Comparison of ENCODE assay signal across 30 mouse cellular contexts in genomic region chr12:107769801-107770515, GRCm38 (mm10).
DNase-seq lines count a peak whose midpoint lies in the region; ATAC-seq and TF ChIP-seq lines count a peak whose summit lies in the region.
"Had no signal": no experiment of that assay in that cellular context is flagged by ENCODE, and none has a peak within 500 bp of the region (broad histone marks: within the 10 kb centered on the region; RNA-seq: fewer than 3 reads in every experiment).

No protein-coding gene starts in this region.

- no peak overlapping the region for H3K9ac ChIP-seq in heart, embryonic 16.5 days (ENCODE audit: low read length)
- H3K9ac ChIP-seq in midbrain, embryonic 11.5 days (ENCODE audit: low read length) = no peak overlapping the region
- no peak overlapping the region for H3K9ac ChIP-seq in midbrain, postnatal 0 days (replicated peaks; ENCODE audit: low read length, poor library complexity, severe bottlenecking)
- H3K9ac ChIP-seq: embryonic facial prominence, embryonic 12.5 days; liver, embryonic 14.5 days; neural tube, embryonic 15.5 days had no signal

- no peak overlapping the region for H3K27ac ChIP-seq in heart, embryonic 16.5 days (ENCODE audit: low read length)
- H3K27ac ChIP-seq in midbrain, embryonic 11.5 days (ENCODE audit: low read depth, low read length) = no peak overlapping the region
- H3K27ac ChIP-seq in midbrain, postnatal 0 days (ENCODE audit: low read depth, low read length) = no peak overlapping the region
- H3K27ac ChIP-seq: embryonic facial prominence, embryonic 12.5 days; heart, embryonic 10.5 days; liver, embryonic 14.5 days; macrophage; neural tube, embryonic 15.5 days had no signal

- H3K4me1 ChIP-seq in heart, embryonic 16.5 days (ENCODE audit: control insufficient read depth, insufficient read depth, low read length) = no peaks in the 10 kb centered on the region
- no peaks in the 10 kb centered on the region for H3K4me1 ChIP-seq in midbrain, embryonic 11.5 days (ENCODE audit: control insufficient read depth, insufficient read depth, low read length)
- H3K4me1 ChIP-seq in midbrain, postnatal 0 days (ENCODE audit: insufficient read depth, low read length) = no peaks in the 10 kb centered on the region
- H3K4me1 ChIP-seq: embryonic facial prominence, embryonic 12.5 days; neural tube, embryonic 15.5 days had no signal

- WGBS in heart, embryonic 16.5 days = 51% methylated on average over 13 of the region's 13 CpGs
- WGBS in midbrain, embryonic 11.5 days = 74% methylated on average over 13 of the region's 13 CpGs
- WGBS in midbrain, postnatal 0 days = 67% methylated on average over 13 of the region's 13 CpGs

- H3K4me2 ChIP-seq in heart, embryonic 16.5 days (ENCODE audit: low read depth, low read length) = no peak overlapping the region
- no peak overlapping the region for H3K4me2 ChIP-seq in midbrain, embryonic 11.5 days
- no peak overlapping the region for H3K4me2 ChIP-seq in midbrain, postnatal 0 days (ENCODE audit: low read depth, low read length, poor library complexity, severe bottlenecking)
- H3K4me2 ChIP-seq: embryonic facial prominence, embryonic 12.5 days; neural tube, embryonic 15.5 days had no signal

- intact Hi-C loops in heart, postnatal 10 days (cut with DNase I) = no loop called here

- H3K4me3 ChIP-seq in heart, embryonic 16.5 days (ENCODE audit: low read length) = no peak overlapping the region
- H3K4me3 ChIP-seq in midbrain, embryonic 11.5 days (ENCODE audit: low read depth, low read length) = no peak overlapping the region
- no peak overlapping the region for H3K4me3 ChIP-seq in midbrain, postnatal 0 days (ENCODE audit: low read depth, low read length)
- H3K4me3 ChIP-seq: embryonic facial prominence, embryonic 12.5 days; heart, embryonic 10.5 days; neural tube, embryonic 15.5 days had no signal

- ATAC-seq in heart, embryonic 16.5 days (replicated peaks; ENCODE audit: extremely low read depth, insufficient read depth, low FRiP score) = 0 out of 2 replicates have a peak, but pooled peaks have one; percentile 37
- no peak for ATAC-seq in midbrain, embryonic 11.5 days (ENCODE audit: low FRiP score)
- no peak for ATAC-seq in midbrain, postnatal 0 days (ENCODE audit: low FRiP score)
- peak; percentile 57 for ATAC-seq in CD4-positive, CD25-positive, alpha-beta regulatory T cell, adult 4 months
- peak; percentile 45 for ATAC-seq in activated CD4-positive, CD25-positive, alpha-beta regulatory T cell, adult 4 months
- ATAC-seq: hindbrain, embryonic 16.5 days had no signal

- H3K36me3 ChIP-seq in heart, embryonic 16.5 days (ENCODE audit: control insufficient read depth, insufficient read depth) = no peaks in the 10 kb centered on the region
- H3K36me3 ChIP-seq in midbrain, embryonic 11.5 days (ENCODE audit: control insufficient read depth, insufficient read depth, low read length) = no peaks in the 10 kb centered on the region
- H3K36me3 ChIP-seq in midbrain, postnatal 0 days (ENCODE audit: insufficient read depth, low read length) = no peaks in the 10 kb centered on the region
- H3K36me3 ChIP-seq: embryonic facial prominence, embryonic 12.5 days; heart, embryonic 10.5 days; neural tube, embryonic 15.5 days had no signal

- DNase-seq in heart, postnatal 10 days = no peak
- peak; percentile 70 for DNase-seq in midbrain, embryonic 11.5 days (ENCODE audit: low spot score, missing footprints)
- DNase-seq in midbrain, postnatal 0 days (ENCODE audit: low spot score) = no peak
- DNase-seq in cerebellum, adult 9-11 months = no peak
- DNase-seq: adrenal gland, adult 8-10 months; B cell, adult 2 months; cerebellum, adult 8-10 months; cerebellum, postnatal 36 days; embryo, embryonic 11 days; gastrocnemius, postnatal 14 days; heart, postnatal 14 days; kidney, adult 9 months; kidney, postnatal 14 days; liver; lung, adult 2 months; lung, postnatal 10 days; midbrain, embryonic 14.5 days; right cerebral cortex, adult 18-20 months; spleen, adult 18-20 months; thymus, adult 2 months had no signal

- no peaks in the 10 kb centered on the region for H3K27me3 ChIP-seq in heart, embryonic 16.5 days (ENCODE audit: control insufficient read depth, insufficient read depth, low read length)
- no peaks in the 10 kb centered on the region for H3K27me3 ChIP-seq in midbrain, embryonic 11.5 days (ENCODE audit: control insufficient read depth, insufficient read depth, low read length)
- no peaks in the 10 kb centered on the region for H3K27me3 ChIP-seq in midbrain, postnatal 0 days (ENCODE audit: insufficient read depth, low read length)
- H3K27me3 ChIP-seq: CH12.LX; embryonic facial prominence, embryonic 12.5 days; neural tube, embryonic 15.5 days had no signal

- no peak for TF ChIP-seq CTCF in midbrain, postnatal 0 days (IDR thresholded peaks at IDR 0.05)

- no peaks in the 10 kb centered on the region for H3K9me3 ChIP-seq in heart, embryonic 16.5 days (replicated peaks; ENCODE audit: control insufficient read depth, low read length)
- H3K9me3 ChIP-seq in midbrain, embryonic 11.5 days (ENCODE audit: control insufficient read depth, low read length) = no peaks in the 10 kb centered on the region
- H3K9me3 ChIP-seq in midbrain, postnatal 0 days (ENCODE audit: low read length) = no peaks in the 10 kb centered on the region
- H3K9me3 ChIP-seq: embryonic facial prominence, embryonic 12.5 days; heart, embryonic 10.5 days; neural tube, embryonic 15.5 days had no signal

Comparison
In these comparisons a context has a peak if more than half of its experiments do, and no peak if none do; other contexts are left out.
1. ATAC-seq: peak in heart, embryonic 16.5 days (single experiment), CD4-positive, CD25-positive, alpha-beta regulatory T cell, adult 4 months (single experiment) and activated CD4-positive, CD25-positive, alpha-beta regulatory T cell, adult 4 months (single experiment); none in midbrain, embryonic 11.5 days (single experiment) and midbrain, postnatal 0 days (single experiment).